Mouse (Mus musculus): ENCODE data around the gene Asb7. TPM values are rescaled to one million over a fixed set of nuclear protein-coding genes. Genes with fewer than 3 reads are reported as not detected.

The Asb7 gene
- polyA plus RNA-seq (2015; fragmentation: Nextera tagmentation; extraction: Ambion mirVana), result 6.0 and 6.8 TPM in 2 replicates

DNA sequence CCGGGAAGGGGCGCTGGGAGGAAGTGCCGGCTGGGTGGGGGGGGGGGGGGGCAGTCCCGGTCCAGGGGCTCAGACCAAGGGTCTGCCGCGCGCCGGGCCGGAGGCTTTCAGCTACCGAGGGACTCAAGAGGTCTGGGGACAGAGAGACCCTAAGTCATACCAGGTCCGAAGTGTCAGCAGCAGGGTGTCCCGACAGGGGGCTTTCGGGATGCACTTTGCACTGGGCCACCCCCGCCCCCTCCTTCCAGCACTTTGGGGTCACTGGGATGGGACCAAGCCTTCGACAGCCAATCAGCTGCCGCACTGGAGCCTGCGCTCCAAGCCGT is at the start of gene Asb7:
Gene Asb7 (minus strand): TSS at position 303 of the 326 bp plus-strand sequence.
- no peaks in the 10 kb centered on the region for H3K36me3 ChIP-seq (ENCODE audit: control insufficient read depth, insufficient read depth)
- no peaks in the 10 kb centered on the region for H3K4me1 ChIP-seq (replicated peaks; ENCODE audit: control insufficient read depth, insufficient read depth, low read length)
- no peak for ATAC-seq
- TF ChIP-seq CTCF (IDR thresholded peaks at IDR 0.05; ENCODE audit: low read depth), result 0 out of 2 replicates have a peak, but pooled peaks have one; percentile 2
- peak within 1 kb of the TSS; percentile 87 for H3K4me3 ChIP-seq (ENCODE audit: low read depth, low read length)
- H3K9me3 ChIP-seq (ENCODE audit: control insufficient read depth), result no peaks in the 10 kb centered on the region
- peak within 1 kb of the TSS; percentile 89 for H3K4me2 ChIP-seq (replicated peaks; ENCODE audit: low read depth)
- peak within 1 kb of the TSS; percentile 79 for H3K9ac ChIP-seq (ENCODE audit: low read depth, low read length)
- H3K27ac ChIP-seq (ENCODE audit: low read depth, low read length), result peak within 1 kb of the TSS; percentile 65
- WGBS, result 0% methylated on average over 17 of the region's 18 CpGs
- no peaks in the 10 kb centered on the region for H3K27me3 ChIP-seq (replicated peaks; ENCODE audit: control insufficient read depth, insufficient read depth, low read length)

DNA sequence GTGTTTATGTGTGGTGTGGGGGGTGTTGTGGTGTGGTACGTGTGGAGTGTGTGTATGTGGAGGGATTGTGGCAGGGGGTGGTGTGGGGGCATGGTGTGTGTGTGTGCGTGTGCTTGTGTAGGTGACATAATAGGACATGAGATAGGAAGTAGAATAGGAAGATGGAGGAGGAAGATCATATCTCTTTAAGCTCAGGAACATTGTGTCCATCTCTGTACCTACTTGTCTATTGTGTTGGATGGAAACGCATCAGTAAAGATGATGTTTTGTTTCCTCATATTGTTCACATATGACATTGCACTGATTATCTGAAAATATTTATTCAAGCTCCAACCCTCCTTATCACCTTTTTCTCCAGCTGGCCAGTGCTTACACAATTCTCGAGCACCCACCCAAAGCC is 48.0 kb upstream of the Asb7 start:
- no peak for ATAC-seq
- no peak overlapping the region for H3K9ac ChIP-seq (ENCODE audit: low read depth, low read length)
- H3K27ac ChIP-seq (ENCODE audit: low read depth, low read length), result no peak overlapping the region
- no peak overlapping the region for H3K4me2 ChIP-seq (replicated peaks; ENCODE audit: low read depth)
- H3K4me1 ChIP-seq (replicated peaks; ENCODE audit: control insufficient read depth, insufficient read depth, low read length), result no peaks in the 10 kb centered on the region
- H3K36me3 ChIP-seq (ENCODE audit: control insufficient read depth, insufficient read depth), result no peaks in the 10 kb centered on the region
- TF ChIP-seq CTCF (IDR thresholded peaks at IDR 0.05; ENCODE audit: low read depth), result no peak
- no peaks in the 10 kb centered on the region for H3K27me3 ChIP-seq (replicated peaks; ENCODE audit: control insufficient read depth, insufficient read depth, low read length)
- WGBS, result 82% methylated on average over 4 of the region's 4 CpGs
- no peaks in the 10 kb centered on the region for H3K9me3 ChIP-seq (ENCODE audit: control insufficient read depth)
- H3K4me3 ChIP-seq (ENCODE audit: low read depth, low read length), result no peak overlapping the region

DNA sequence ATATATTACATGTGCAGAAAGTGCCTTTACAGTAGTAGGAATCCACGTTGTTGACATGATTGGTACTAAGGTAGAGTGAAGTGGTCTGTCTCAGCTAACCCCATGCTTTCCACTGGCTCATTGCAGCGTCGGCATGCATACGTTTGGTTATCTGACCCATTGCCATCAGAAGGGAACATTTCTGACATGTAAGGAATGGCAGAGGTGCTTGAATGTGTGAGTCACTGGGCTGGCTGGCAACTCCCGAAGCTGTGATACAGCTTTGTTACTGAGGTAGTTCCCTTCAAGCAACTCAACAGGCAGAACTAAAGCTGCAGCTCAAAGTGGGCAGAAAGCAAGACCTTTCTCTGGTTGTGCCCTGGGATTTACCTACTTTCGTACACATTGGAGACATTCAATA is 45.6 kb upstream of the Asb7 start:
- WGBS, result 86% methylated on average over 6 of the region's 6 CpGs
- H3K4me3 ChIP-seq (ENCODE audit: low read depth, low read length), result no peak overlapping the region
- ATAC-seq, result no peak
- no peaks in the 10 kb centered on the region for H3K36me3 ChIP-seq (ENCODE audit: control insufficient read depth, insufficient read depth)
- H3K4me2 ChIP-seq (replicated peaks; ENCODE audit: low read depth), result no peak overlapping the region
- no peak for TF ChIP-seq CTCF (IDR thresholded peaks at IDR 0.05; ENCODE audit: low read depth)
- no peaks in the 10 kb centered on the region for H3K4me1 ChIP-seq (replicated peaks; ENCODE audit: control insufficient read depth, insufficient read depth, low read length)
- no peak overlapping the region for H3K9ac ChIP-seq (ENCODE audit: low read depth, low read length)
- no peak overlapping the region for H3K27ac ChIP-seq (ENCODE audit: low read depth, low read length)
- H3K27me3 ChIP-seq (replicated peaks; ENCODE audit: control insufficient read depth, insufficient read depth, low read length), result no peaks in the 10 kb centered on the region
- no peaks in the 10 kb centered on the region for H3K9me3 ChIP-seq (ENCODE audit: control insufficient read depth)

DNA sequence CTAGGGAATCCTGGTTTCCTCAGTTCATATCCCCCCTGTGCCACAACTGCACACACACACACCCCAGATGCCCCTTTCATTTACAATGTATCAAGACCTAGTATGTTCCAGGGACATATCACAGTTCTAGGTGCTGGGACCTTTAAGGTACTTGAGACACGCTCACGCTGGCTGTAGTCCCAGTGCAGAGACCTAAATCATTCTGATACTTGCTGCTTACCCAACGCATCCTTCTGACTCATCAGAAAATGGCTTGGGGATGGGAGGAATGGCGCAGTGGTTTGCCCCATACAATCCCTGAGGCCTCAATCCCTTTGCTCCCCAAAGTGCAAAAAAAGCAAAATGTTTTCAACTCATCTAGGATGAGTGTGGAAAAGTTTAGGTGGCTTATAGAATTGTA is 45.1 kb upstream of the Asb7 start:
- no peak overlapping the region for H3K4me3 ChIP-seq (ENCODE audit: low read depth, low read length)
- H3K4me1 ChIP-seq (replicated peaks; ENCODE audit: control insufficient read depth, insufficient read depth, low read length), result no peaks in the 10 kb centered on the region
- no peak for TF ChIP-seq CTCF (IDR thresholded peaks at IDR 0.05; ENCODE audit: low read depth)
- ATAC-seq, result no peak
- no peak overlapping the region for H3K27ac ChIP-seq (ENCODE audit: low read depth, low read length)
- no peaks in the 10 kb centered on the region for H3K36me3 ChIP-seq (ENCODE audit: control insufficient read depth, insufficient read depth)
- no peak overlapping the region for H3K9ac ChIP-seq (ENCODE audit: low read depth, low read length)
- H3K4me2 ChIP-seq (replicated peaks; ENCODE audit: low read depth), result no peak overlapping the region
- no peaks in the 10 kb centered on the region for H3K27me3 ChIP-seq (replicated peaks; ENCODE audit: control insufficient read depth, insufficient read depth, low read length)
- no peaks in the 10 kb centered on the region for H3K9me3 ChIP-seq (ENCODE audit: control insufficient read depth)
- 92% methylated on average over 4 of the region's 4 CpGs for WGBS

DNA sequence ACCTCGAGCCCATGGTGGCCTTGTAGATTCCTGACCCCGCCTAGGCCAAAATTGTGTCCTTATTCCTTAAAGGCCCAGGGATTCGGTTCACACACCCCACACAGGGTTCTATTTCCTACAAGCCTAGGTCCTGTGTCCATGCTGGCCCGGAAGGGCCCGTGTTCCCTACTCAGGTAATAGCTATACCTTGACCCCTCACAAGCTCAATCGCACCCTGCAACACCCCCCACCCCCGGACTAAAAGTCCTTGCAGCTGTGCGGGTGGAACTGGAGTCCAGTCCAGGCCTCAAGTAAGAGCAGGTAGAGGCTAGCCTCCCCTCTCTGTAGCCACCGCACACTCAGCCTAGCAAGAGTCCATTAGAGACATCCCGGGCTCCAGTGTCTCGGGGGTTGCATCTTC is 44.5 kb upstream of the Asb7 start:
- Histone ChIP-seq H3K4me1 (replicated peaks; ENCODE audit: control insufficient read depth, insufficient read depth, low read length) (no peaks in the 10 kb centered on the region), H3K27me3 (replicated peaks; ENCODE audit: control insufficient read depth, insufficient read depth, low read length) (no peaks in the 10 kb centered on the region), H3K9ac (ENCODE audit: low read depth, low read length) (no peak overlapping the region), H3K4me2 (replicated peaks; ENCODE audit: low read depth) (no peak overlapping the region), H3K4me3 (ENCODE audit: low read depth, low read length) (no peak overlapping the region), H3K9me3 (ENCODE audit: control insufficient read depth) (no peaks in the 10 kb centered on the region), H3K27ac (ENCODE audit: low read depth, low read length) (no peak overlapping the region), H3K36me3 (ENCODE audit: control insufficient read depth, insufficient read depth) (no peaks in the 10 kb centered on the region)
- no peak for TF ChIP-seq CTCF (IDR thresholded peaks at IDR 0.05; ENCODE audit: low read depth)
- WGBS, result 91% methylated on average over 11 of the region's 11 CpGs
- no peak for ATAC-seq

DNA sequence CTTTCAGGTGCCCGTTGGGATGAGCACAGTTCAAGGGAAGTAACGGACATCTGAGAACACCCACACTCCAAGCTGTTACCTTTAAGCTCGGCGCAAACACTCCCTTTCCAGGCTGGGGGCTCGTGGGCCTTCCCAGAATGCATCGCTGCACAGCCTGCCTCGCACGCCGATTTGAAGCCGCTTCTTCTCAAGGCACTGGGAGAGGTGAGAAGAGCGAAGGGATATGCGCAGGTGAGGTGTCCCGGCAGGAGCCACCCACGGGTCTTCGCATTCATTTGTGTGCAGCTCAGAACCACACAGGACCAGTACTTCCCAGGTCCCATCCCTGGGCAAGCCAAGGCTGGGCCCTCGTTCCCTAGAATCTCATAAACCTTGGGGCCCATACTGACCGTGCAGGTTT is 44.0 kb upstream of the Asb7 start:
- no peak for ATAC-seq
- WGBS, result 94% methylated on average over 17 of the region's 17 CpGs
- H3K27me3 ChIP-seq (replicated peaks; ENCODE audit: control insufficient read depth, insufficient read depth, low read length), result no peaks in the 10 kb centered on the region
- no peak overlapping the region for H3K4me2 ChIP-seq (replicated peaks; ENCODE audit: low read depth)
- no peak overlapping the region for H3K4me3 ChIP-seq (ENCODE audit: low read depth, low read length)
- H3K36me3 ChIP-seq (ENCODE audit: control insufficient read depth, insufficient read depth), result no peaks in the 10 kb centered on the region
- no peak overlapping the region for H3K9ac ChIP-seq (ENCODE audit: low read depth, low read length)
- H3K9me3 ChIP-seq (ENCODE audit: control insufficient read depth), result no peaks in the 10 kb centered on the region
- no peak for TF ChIP-seq CTCF (IDR thresholded peaks at IDR 0.05; ENCODE audit: low read depth)
- H3K4me1 ChIP-seq (replicated peaks; ENCODE audit: control insufficient read depth, insufficient read depth, low read length), result no peaks in the 10 kb centered on the region
- no peak overlapping the region for H3K27ac ChIP-seq (ENCODE audit: low read depth, low read length)

DNA sequence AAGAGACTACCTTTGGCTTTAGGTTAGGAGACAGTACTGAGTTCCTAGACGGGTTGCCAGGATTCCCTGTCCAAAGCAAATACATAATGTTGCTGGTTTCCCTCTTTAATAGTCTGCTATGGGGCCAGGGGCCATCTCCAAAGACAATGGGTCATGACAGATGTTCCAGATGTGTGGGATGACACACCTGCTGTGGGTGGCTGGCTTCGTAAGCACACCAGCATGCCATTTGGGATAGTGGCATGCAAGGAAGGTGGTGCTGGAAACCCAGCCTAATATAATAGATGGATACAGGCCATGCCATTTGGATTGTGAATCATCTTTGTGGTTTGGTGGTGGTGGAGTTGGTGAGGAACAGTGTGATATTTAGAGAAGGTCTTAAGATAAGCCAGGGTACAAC is 39.8 kb upstream of the Asb7 start:
- H3K36me3 ChIP-seq (ENCODE audit: control insufficient read depth, insufficient read depth), result no peaks in the 10 kb centered on the region
- no peaks in the 10 kb centered on the region for H3K27me3 ChIP-seq (replicated peaks; ENCODE audit: control insufficient read depth, insufficient read depth, low read length)
- WGBS, result 82% methylated on average over 2 of the region's 2 CpGs
- H3K9me3 ChIP-seq (ENCODE audit: control insufficient read depth), result no peaks in the 10 kb centered on the region
- no peaks in the 10 kb centered on the region for H3K4me1 ChIP-seq (replicated peaks; ENCODE audit: control insufficient read depth, insufficient read depth, low read length)
- no peak overlapping the region for H3K9ac ChIP-seq (ENCODE audit: low read depth, low read length)
- H3K4me2 ChIP-seq (replicated peaks; ENCODE audit: low read depth), result no peak overlapping the region
- no peak overlapping the region for H3K4me3 ChIP-seq (ENCODE audit: low read depth, low read length)
- no peak for TF ChIP-seq CTCF (IDR thresholded peaks at IDR 0.05; ENCODE audit: low read depth)
- ATAC-seq, result no peak
- no peak overlapping the region for H3K27ac ChIP-seq (ENCODE audit: low read depth, low read length)

All from intestine, postnatal 0 days (tissue).